Mouse (Mus musculus): ENCODE data around the gene Gm47791. TPM values are rescaled to one million over a fixed set of nuclear protein-coding genes. Genes with fewer than 3 reads are reported as not detected.
A peak's percentile ranks its signal among the peaks of the same experiment; 100 is the strongest.

The Gm47791 gene
- total RNA-seq (2021), result not detected
- long read RNA-seq, experiment 1, result 0 reads
- long read RNA-seq, experiment 2, result 0 reads

GRCm38 (mm10) chr1:82771022-82771586 is at the start of gene Gm47791:
Gm47791 (minus strand) TSS chr1:82771243.
- H3K4me3 ChIP-seq, result no peak within 1 kb of the TSS
- H3K27ac ChIP-seq, result no peak within 1 kb of the TSS
- TF ChIP-seq CTCF (conservative IDR thresholded peaks at IDR 0.05), result no peak
- no peak for DNase-seq (ENCODE audit: low spot score in 2 of 2)

- no peak for TF ChIP-seq CTCF (conservative IDR thresholded peaks at IDR 0.05)
- Histone ChIP-seq H3K4me3 (no peak overlapping the region), H3K27ac (no peak overlapping the region)
- DNase-seq (ENCODE audit: low spot score in 2 of 2), result no peak
These were observed 49.7 kb upstream of the Gm47791 start for GRCm38 (mm10) chr1:82820626-82821186.

GRCm38 (mm10) chr1:82820179-82820578 is 49.1 kb upstream of the Gm47791 start:
- peak overlapping the region; percentile 48; the same call in 1 of the 2 replicates for H3K27ac ChIP-seq
- no peak for TF ChIP-seq CTCF (conservative IDR thresholded peaks at IDR 0.05)
- no peak overlapping the region; the same call in 1 of the 2 replicates for H3K4me3 ChIP-seq
- DNase-seq (ENCODE audit: low spot score in 2 of 2), result no peak

GRCm38 (mm10) chr1:82819366-82819765 is 48.3 kb upstream of the Gm47791 start:
- DNase-seq (ENCODE audit: low spot score in 2 of 2), result no peak
- Histone ChIP-seq H3K27ac (peak overlapping the region; percentile 48; the same call in 1 of the 2 replicates), H3K4me3 (no peak overlapping the region; the same call in 1 of the 2 replicates)
- no peak for TF ChIP-seq CTCF (conservative IDR thresholded peaks at IDR 0.05)

GRCm38 (mm10) chr1:82815941-82816716 is 45.1 kb upstream of the Gm47791 start:
- DNase-seq (ENCODE audit: low spot score in 2 of 2), result no peak
- H3K4me3 ChIP-seq, result no peak overlapping the region
- H3K27ac ChIP-seq, result no peak overlapping the region
- no peak for TF ChIP-seq CTCF (conservative IDR thresholded peaks at IDR 0.05)

GRCm38 (mm10) chr1:82811766-82812165 is 40.7 kb upstream of the Gm47791 start:
- no peak overlapping the region for H3K27ac ChIP-seq
- H3K4me3 ChIP-seq, result no peak overlapping the region
- no peak for DNase-seq (ENCODE audit: low spot score in 2 of 2)
- TF ChIP-seq CTCF (conservative IDR thresholded peaks at IDR 0.05), result no peak

GRCm38 (mm10) chr1:82808564-82808963 is 37.5 kb upstream of the Gm47791 start:
- no peak overlapping the region for H3K27ac ChIP-seq
- no peak overlapping the region for H3K4me3 ChIP-seq
- DNase-seq (ENCODE audit: low spot score in 2 of 2), result no peak
- TF ChIP-seq CTCF (conservative IDR thresholded peaks at IDR 0.05), result no peak

GRCm38 (mm10) chr1:82807206-82807605 is 36.2 kb upstream of the Gm47791 start:
- H3K27ac ChIP-seq, result no peak overlapping the region
- no peak for TF ChIP-seq CTCF (conservative IDR thresholded peaks at IDR 0.05)
- DNase-seq (ENCODE audit: low spot score in 2 of 2), result no peak

GRCm38 (mm10) chr1:82806391-82806790 is 35.3 kb upstream of the Gm47791 start:
- Histone ChIP-seq H3K27ac (no peak overlapping the region), H3K4me3 (no peak overlapping the region)
- no peak for DNase-seq (ENCODE audit: low spot score in 2 of 2)
- no peak for TF ChIP-seq CTCF (conservative IDR thresholded peaks at IDR 0.05)

More at GRCm38 (mm10) chr1:82807206-82807605, 36.2 kb upstream of the Gm47791 start:
- no peak overlapping the region for H3K4me3 ChIP-seq

- Histone ChIP-seq H3K4me3 (no peak overlapping the region), H3K27ac (no peak overlapping the region)
- DNase-seq (ENCODE audit: low spot score in 2 of 2), result no peak
- TF ChIP-seq CTCF (conservative IDR thresholded peaks at IDR 0.05), result no peak
These were observed 33.0 kb upstream of the Gm47791 start for GRCm38 (mm10) chr1:82804059-82804458.

- no peak for DNase-seq (ENCODE audit: low spot score in 2 of 2)
- peak; percentile 58 for TF ChIP-seq CTCF (conservative IDR thresholded peaks at IDR 0.05)
- Histone ChIP-seq H3K4me3 (no peak overlapping the region), H3K27ac (no peak overlapping the region)
These were observed 32.6 kb upstream of the Gm47791 start for GRCm38 (mm10) chr1:82803608-82804007.

GRCm38 (mm10) chr1:82801105-82801783 is 30.2 kb upstream of the Gm47791 start:
- no peak for TF ChIP-seq CTCF (conservative IDR thresholded peaks at IDR 0.05)
- no peak overlapping the region for H3K27ac ChIP-seq
- H3K4me3 ChIP-seq, result no peak overlapping the region
- DNase-seq (ENCODE audit: low spot score in 2 of 2), result no peak

GRCm38 (mm10) chr1:82798922-82799321 is 27.9 kb upstream of the Gm47791 start:
- no peak overlapping the region for H3K27ac ChIP-seq

More at GRCm38 (mm10) chr1:82798922-82799321, 27.9 kb upstream of the Gm47791 start:
- peak; percentile 26 to 37 for DNase-seq (ENCODE audit: low spot score in 2 of 2)
- TF ChIP-seq CTCF (conservative IDR thresholded peaks at IDR 0.05), result no peak
- no peak overlapping the region for H3K4me3 ChIP-seq

Data from layer of hippocampus, adult 2 months (tissue).